Mouse (Mus musculus) fibroblast of lung, adult 2 months (primary cell): ENCODE measurements around the gene Nle1.
"Not testable (repeated sequence)": the region's sequence is repeated elsewhere in the genome, so short reads cannot be mapped to it uniquely, and the experiment has no call there.

Experiments
- DNase-seq: peaks from one replicate; pipeline ENCODE4 v3.0.0-alpha.2; 2011; ENCODE audit warnings: low read depth

Nle1 gene

DNA sequence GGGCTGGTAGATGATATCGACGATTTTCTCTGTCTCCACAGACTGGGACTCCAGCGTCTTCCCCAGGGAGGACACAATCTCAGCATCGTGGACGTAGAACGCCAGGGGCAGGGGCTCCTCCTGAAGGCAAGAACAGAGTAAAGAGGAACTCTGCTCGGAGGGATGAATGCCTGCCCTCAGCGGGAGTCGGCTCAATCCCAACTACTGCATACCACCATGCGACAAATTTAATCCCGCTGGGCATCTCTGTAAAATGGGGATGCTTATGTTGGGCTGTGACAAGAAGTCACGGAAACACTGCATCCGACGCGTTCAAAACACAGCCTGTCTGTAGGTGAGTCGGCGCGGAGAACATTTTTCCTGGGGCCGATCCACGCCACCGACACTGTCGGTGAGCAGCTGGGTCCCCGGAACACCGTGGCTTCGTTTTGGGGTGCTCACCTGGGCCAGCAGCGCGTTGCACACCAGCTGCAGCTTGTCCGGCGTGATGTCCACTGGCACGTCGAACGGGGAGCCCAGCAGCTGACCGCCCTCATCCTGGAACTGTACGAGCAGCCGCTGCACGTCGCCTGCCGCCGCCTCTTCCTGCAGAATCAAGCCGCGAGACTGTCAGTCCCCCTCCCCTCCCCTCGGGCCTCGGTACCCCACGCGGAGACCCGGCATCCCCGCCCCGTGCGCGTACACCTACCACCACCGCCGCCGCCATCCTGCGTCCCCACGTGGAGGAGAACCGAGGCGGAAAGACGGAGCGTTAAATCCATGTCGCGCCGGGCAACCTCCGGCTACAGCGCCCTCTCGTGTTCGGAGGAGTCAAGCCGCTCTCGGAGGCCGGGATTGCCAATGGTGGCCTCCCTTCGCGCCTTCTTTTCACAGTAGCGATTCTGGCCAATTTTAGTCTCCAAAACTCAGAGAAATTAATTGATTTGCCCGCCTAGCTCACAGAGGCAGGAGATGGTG, at the start of gene Nle1:
Gene Nle1, minus strand, starts transcription at position 761 of the 957 bp plus-strand sequence.
- DNase-seq, result peak; percentile 46

DNA sequence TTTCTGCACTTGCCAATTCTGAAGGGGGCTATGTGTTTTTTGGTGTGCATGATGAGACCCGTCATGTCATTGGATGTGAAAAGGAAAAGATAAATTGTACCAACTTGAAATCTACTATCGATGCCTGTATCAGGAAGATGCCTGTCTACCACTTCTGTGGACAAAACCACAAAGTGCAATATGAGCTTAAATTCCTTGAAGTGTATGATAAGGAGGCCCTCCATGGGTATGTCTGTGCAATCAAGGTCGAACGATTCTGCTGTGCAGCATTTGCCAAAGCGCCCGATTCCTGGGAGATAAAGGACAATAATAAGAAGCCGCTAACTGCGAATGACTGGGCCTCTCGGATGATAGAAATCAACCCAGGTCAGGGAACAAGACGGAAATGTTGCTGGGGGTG, 48.7 kb upstream of the Nle1 start:
- no peak for DNase-seq

DNA sequence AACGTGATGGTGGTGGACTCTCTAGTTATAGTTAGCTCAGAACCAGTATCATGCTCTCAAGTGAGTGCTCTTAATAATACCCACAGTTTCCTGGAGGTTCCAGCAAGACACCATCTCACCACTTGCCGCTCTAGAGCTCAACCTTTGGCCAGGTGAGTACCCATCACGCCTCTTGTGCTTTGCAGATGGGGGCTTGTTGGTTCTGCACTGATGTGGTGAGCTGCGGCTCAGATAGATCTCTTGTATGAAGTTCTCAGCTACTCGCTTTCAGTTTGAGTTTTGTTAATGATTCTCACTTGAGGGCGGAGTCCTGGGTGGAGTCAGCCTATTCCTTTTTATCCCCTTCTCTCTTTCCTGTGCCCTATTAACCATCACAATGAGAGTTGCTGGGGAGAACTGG, 46.4 kb upstream of the Nle1 start:
- no peak for DNase-seq

DNA sequence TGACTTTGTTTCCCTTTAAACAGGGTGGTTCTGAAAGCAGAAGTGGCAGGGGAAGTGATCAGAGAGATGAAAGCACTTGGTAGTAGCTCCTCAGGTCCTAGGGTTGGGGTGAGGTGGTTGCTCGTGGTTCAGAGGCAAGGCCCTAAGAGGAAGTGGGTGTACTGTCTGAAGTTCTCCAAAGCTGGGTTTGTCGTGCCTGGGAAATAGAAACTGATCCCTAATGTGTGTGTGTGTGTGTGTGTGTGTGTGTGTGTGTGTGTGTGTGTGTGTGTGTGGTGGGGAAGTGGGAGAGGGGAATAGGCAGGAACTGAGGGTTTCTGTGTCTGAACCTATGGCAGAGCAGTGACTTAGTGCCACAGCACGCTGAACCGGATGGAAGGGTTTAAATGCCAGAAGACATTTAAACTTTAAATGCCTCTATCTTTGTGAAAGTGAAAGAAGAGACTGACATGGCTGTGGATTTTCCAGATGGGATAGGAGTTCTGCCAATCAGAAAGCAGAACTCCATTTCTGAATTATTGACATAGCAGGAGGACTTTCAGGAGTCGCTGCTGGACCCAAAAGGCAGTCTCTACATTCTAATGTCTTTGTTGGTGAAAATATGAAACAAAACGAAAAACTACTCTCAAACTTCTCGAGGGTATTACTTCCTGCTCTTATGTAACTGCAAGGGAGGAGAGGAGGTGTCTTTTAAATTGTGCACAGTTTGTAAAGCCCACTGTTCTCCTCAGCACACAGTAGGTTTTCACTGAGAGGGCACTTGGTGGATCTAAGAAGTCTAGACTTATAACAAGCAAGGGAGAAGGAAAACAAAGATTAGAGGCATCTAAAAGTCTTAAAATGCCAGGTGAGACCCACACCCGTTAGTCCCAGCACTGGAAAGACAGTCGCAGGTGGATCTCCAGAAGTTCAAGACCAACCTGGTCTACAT, 44.7 kb upstream of the Nle1 start:
- no peak for DNase-seq

DNA sequence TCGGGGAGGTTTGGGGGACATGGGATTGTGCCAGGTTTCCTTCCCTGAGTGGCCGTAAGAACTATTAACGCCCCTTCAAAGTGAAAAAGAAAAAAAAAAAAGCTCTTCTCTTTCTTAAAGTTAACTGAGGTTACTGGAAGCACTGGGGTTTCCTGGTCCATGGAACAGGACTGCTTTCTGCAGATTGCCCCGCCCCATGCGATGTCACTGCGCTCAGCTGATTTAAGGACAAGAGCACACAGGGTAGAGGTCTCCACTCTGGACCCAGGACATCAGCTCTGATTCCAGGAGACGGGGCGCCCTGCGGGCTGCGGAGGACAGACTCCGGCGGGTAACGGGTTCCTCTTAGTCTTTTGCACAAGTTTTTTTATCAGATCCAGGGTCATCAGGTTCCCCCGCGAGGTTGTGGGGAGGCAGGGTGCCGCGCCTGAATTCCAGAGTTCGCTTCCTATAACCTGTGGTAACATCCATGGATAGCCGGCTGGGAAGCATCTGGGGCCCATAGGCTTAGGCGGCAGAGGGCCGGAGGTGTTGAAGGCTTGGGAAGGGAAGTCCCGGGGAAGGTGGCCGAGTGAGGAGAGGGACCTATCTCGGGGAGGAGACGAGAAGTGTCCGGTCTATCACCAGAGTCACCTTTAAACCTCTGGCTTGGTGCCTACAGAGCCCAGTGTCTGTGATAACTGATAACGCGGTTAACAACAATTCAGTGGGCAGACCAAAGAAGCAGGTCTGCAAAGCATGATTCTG, 43.8 kb upstream of the Nle1 start:
- DNase-seq, result no peak

DNA sequence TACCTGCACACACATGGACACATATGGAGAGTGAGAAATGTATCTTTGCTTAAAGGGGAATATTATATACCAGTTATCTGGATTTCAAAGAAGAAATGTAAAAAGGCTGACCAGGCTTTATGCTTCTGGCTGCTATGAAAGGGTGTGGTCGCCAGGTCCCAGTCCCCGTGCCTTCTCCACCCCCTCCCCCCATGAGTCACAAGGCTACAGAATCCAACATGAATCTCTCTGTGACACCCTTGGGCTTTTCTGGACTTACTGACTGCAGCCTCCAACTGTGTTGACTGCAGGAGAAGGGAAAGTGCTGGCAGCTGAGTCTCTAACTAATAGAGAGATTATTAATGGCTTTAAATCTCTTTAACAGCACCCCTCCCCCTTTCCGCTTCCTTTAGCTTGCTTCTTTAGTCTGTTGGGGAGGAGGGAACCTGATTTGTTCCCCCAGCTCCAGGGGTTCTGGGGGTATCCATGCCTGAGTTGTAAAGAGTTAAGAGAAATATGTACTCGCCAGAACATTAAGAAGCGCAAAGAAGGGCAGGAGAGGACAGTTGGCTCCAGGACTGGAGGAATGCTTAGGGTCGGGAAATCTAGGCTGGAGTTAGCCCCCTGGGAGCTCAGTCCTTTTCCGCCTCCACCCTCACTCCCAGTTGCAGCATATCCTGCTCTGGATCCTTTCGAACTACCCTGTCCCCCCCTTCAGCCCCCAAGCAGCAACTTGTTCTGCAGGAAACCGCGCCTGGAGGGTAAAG, 42.7 kb upstream of the Nle1 start, which contains the start of gene Slfn5:
Gene Slfn5, plus strand, starts transcription at position 614 of the 746 bp plus-strand sequence.
- no peak for DNase-seq

DNA sequence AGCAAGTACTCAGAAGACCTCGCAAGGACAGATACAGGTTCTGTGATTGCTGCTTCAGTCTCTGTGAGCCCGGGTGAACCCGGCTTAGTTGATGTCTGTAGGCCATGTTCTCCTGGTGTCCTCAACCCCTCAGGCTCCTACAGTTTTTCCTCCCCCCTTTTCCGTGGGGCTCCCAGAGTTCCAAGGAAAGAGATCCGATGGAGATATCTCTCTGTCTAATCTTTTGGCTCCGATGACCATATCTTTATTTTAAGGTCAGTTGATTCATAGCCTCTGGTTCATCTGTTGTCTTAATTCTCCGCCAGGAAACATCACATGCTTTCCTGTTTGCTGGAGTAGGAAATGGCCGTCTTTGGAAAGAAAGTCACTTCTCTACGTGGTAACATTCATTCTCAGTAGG, 40.8 kb upstream of the Nle1 start:
- no peak for DNase-seq

DNA sequence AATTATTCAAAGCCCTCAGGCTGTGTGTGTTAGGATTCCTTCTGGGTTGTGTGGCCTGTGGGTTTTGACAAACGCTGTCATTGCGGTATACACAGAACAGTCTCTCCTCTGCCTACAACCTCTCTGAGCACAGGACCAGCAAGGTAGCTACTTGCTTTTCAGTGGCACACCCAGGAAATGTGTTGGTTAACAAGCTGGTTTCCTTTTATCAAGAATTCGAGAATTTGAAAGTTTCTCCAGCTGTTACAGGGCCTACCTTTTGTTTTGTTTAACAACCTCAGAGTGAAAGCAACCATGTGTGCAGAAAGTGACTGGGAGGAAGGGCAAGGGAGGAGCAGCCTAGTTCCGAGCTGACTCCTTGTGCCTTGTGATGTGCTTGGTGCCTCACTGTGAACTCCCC, 39.2 kb upstream of the Nle1 start:
- DNase-seq, result no peak

DNA sequence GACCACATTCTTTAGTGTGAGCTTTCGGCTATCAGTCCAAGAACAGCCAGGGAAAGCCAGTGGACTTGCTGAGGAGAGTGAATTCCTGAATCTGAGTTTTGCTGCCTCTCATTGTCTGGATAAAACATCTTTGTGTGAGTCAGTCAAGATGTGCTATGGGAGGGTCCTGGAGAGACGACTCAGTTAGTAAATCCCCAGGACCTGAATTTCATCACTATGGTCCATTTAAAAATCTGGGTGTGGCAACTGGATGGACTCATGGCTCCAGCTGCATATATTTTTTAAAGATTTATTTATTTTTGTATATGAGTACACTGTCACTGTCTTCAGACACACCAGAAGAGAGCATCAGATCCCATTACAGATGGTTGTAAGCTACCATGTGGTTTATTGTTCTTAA, 37.4 kb upstream of the Nle1 start:
- DNase-seq, result no peak

DNA sequence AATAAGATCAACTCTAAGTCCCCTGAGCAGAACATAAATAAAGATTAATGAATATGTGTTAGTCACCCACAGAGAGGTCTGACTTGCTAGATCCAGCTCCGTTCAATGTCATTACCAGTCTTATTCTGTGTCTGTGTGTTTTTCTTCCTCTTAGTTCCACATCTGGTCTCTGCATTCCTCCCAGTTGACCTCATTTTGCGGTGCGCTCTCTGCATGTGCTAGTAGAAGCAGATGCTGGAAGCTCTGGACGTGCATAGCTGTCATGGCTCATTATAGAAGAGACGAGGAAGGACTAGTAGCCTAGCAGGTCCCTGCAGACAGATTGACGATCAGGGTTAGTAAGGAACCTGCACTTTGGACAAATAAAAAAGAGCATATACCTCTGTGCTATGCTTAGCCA, 35.1 kb upstream of the Nle1 start:
- peak; percentile 3 for DNase-seq

DNA sequence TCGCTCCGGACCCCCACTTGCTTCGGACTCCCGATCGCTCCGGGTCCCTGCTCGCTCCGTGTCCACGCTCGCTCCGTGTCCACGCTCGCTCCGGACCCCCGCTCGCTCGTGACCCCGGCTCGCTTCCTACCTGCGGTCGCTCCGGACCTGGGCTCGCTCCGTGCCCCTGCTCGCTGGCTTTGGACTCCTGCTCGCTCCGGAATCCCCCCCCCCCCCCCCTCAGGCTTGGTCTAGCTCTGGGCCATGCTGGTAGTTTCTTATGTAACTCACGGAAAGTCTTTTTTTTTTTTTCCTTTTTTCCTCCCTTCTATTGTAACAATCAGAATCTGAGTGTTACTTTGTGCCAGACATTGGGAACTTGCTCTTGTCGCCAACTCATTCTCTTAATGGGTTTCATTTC, 25.0 kb upstream of the Nle1 start:
- DNase-seq, result no peak

DNA sequence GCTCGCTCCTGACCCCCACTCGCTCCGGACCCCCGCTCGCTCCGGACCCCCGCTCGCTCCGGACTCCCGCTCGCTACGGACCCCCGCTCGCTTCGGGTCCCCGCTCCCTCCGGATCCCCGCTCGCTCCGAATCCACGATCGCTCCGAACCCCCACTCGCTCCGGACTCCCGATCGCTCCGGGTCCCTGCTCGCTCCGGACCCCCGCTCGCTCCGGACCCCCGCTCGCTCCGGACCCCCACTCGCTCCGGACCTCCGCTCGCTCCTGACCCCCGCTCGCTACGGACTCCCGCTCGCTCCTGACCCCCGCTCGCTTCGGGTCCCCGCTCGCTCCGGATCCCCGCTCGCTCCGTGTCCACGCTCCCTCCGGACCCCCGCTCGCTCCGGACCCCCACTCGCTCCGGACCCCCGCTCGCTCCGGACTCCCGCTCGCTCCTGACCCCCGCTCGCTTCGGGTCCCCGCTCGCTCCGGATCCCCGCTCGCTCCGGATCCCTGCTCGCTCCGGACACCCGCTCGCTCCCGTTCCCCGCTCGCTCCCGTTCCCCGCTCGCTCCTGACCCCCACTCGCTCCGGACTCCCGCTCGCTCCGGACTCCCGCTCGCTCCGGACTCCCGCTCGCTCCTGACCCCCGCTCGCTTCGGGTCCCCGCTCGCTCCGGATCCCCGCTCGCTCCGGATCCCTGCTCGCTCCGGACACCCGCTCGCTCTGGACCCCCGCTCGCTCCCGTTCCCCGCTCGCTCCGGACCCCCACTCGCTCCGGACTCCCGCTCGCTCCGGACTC, 23.6 kb upstream of the Nle1 start:
- not testable (repeated sequence) for DNase-seq

DNA sequence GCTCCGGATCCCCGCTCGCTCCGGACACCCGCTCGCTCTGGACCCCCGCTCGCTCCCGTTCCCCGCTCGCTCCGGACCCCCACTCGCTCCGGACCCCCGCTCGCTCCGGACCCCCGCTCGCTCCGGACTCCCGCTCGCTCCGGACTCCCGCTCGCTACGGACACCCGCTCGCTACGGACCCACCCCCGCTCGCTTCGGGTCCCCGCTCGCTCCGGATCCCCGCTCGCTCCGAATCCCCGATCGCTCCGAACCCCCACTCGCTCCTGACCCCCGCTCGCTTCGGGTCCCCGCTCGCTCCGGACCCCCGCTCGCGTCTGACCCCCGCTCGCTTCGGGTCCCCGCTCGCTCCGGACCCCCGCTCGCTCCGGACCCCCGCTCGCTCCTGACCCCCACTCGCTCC, 22.9 kb upstream of the Nle1 start:
- DNase-seq, result not testable (repeated sequence)

DNA sequence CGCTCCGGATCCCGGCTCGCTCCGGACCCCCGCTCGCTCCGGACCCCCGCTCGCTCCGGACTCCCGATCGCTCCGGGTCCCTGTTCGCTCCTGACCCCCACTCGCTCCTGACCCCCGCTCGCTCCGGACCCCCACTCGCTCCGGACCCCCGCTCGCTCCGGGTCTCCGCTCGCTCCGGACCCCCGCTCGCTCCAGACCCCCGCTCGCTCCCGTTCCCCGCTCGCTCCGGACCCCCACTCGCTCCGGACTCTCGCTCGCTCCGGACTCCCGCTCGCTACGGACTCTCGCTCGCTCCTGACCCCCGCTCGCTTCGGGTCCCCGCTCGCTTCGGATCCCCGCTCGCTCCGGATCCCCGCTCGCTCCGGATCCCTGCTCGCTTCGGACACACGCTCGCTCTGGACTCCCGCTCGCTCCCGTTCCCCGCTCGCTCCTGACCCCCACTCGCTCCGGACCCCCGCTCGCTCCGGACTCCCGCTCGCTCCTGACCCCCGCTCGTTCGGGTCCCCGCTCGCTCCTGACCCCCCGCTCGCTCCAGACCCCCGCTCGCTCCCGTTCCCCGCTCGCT, 22.3 kb upstream of the Nle1 start:
- not testable (repeated sequence) for DNase-seq

DNA sequence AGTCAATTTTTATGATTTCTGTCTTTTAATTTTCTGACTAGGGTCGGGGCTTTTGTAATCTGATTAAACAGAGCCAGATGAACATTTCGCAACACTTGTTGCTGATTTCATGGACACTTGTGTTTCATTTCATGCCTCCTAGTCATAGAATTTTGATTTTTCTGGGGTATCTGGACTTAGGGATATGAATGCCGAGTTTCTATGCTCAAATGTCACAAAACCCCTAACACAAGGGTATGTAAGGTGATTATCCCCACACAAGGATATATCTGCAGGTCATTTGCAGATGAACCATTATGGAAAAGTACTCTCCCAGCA, 21.4 kb upstream of the Nle1 start:
- DNase-seq, result no peak

DNA sequence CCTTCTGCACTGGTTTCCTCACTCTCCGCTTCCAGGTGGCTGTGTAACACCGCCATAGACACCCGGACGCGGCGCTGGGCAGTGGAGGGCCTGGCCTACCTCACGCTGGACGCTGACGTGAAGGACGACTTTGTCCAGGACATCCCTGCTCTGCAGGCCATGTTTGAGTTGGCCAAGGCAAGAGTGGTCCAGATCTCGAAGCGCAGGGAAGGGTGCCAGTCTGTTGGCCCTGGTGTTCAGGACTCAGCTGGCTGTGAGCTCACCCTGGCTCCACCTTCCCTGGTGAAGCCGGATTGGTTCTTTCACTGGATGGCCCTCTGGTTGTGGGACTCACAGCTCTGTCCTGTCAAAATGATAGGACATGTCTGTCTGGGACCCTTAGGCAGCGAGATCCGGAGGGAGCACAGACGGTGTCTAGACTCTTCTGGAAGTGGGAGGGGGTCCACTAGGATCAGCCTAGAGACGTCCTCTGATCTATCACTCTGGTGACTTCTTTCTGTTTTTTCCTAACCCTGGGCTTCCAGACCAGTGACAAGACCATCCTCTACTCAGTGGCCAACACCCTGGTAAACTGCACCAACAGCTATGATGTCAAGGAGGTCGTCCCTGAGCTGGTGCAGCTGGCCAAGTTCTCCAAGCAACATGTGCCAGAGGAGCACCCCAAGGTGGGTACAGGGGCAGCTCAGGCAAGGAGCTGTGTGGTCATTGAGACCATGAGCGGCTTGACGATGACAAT, 20.9 kb upstream of the Nle1 start:
- DNase-seq, result no peak

DNA sequence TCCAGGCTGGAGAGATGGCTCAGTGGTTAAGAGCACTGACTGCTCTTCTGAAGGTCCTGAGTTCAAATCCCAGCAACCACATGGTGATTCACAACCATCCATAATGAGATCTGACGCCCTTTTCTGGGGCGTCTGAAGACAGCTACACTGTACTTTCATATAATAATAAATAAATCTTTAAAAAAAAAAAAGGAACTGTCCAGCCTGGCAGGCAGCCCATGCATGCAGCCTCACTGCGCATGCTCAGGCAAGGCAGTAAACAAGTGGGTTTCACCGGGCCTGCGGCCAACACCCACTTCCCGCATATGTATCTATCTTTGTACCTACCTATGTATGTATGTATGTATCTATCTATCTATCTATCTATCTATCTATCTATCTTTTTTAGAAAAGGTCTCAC, 15.7 kb upstream of the Nle1 start:
- DNase-seq, result not testable (repeated sequence)

DNA sequence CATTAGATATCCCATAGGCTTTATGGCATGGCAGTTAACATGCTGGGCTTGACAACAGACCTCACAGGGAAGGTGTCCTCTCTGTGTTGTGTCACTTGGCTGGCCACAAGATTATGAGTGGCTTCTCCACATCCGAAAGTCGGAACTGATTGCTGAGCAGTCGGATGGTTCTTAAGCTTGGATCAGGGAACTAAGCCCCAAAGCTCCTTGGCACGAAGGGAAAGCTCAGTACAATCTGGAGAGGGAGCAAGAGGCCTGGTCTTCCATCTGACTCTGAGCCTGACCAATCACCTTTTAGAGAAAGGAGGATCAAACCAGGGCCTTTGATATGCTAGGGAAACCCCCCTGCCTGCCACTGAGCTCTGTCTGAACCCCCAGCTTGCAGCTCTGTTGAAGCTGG, 13.5 kb upstream of the Nle1 start:
- DNase-seq, result no peak

DNA sequence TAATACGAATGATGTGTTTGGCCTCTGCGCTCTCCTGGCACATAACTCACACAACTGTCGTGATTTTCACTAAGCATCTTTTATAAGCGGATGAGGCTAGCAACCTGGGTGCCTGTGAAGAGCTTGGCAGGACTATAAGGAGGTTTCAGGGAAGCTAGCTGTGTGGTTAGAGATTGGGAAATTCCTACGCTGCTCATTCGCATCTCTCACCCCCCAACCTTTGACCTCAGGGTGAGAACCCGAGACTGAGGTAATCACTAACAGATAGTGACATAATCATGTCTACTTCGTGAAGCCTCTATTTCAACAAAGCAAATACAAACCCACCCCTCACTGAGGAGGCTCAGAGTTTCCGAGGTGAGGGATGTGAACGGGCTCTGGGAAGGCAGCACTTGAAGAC, 12.6 kb upstream of the Nle1 start:
- no peak for DNase-seq
